Mouse (Mus musculus) ZHBTc4 (cell line): ENCODE measurements around the gene Adgrl3.

ENCODE experiments used
- DNase-seq: peaks from one replicate; pipeline ENCODE4 v3.0.0-alpha.2; 2011; ENCODE audit warnings: low read depth, low spot score

The Adgrl3 gene

DNA sequence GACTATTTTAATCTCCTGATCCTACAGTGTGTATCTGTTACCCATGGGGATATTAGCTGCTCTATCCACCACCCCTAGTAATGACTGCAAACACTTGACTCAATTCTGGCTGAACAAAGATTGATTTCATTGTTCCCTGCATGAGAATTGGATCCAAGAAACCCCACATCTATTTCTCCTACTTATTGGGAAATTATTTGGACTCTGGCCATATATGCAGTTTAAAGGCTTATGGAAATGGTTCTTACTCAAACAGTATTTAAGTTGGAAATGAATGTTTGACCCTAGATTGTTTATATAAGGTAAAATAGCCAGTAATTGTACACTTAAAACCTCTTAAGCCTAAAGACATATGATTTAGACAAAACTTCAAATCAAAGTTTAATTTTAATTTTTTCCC lies 207.3 kb downstream of the Adgrl3 start:
- DNase-seq, result no peak

GRCm38 (mm10) chr5:81248724-81249123 lies 228.8 kb downstream of the Adgrl3 start:
- no peak for DNase-seq

DNA sequence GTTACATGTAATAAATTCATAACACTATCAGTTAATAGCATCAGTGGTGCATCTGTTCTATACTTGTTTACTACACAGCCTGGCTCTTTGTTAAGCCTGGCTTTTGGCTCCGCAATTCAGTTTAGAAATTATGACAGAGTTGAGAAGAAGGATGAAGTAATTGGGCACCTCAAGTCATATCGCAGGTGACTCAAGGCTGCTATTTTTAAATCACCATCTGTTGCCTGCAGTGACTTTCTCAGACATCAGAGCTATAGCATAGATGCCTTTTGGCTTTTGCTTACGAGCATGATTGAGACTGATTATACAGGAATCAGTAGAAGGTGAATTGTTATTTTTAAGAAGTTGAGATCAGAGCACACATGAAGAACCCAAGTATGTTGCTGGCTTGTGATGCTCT lies 236.2 kb downstream of the Adgrl3 start:
- DNase-seq, result no peak

DNA sequence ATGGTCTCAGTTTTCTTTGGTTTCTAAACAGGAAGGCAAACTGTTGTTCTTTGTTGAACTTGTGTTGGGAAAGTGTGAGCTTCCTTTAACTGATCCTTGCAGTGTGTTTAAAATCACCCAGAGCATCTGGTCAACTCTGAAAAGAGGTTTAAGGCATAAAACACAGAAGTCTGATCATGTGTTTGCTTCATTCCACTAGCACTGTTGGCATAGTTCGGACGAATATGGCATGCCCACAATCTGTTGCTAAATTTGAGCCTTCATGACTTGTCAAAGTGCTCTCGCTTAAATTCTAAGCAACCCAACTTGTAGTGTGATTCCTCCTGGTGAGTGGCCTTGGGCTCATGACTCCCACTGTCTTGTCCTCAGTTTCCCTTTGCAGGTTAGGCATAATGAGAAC lies 249.8 kb downstream of the Adgrl3 start:
- DNase-seq, result no peak

- no peak for DNase-seq
Measured at GRCm38 (mm10) chr5:81275346-81276047, 255.6 kb downstream of the Adgrl3 start.

DNA sequence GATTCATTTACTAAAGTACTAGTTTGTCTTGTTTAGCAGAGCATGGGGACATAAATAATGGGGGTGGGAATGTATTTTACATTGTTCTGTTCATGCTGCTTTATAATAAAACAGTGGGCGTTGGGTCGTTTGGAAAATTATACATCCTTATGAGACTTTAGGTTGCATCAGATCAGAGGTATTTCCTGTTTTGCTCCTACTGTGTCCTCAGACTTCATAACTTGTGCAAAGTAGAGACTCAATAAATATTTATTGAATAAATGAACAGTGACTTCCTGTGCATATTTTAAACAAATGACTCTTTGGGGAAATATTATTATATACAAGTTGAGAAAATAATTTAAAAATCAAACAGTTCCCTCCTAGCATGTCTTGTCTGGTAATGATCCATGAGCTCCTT lies 259.3 kb downstream of the Adgrl3 start:
- DNase-seq, result no peak

- no peak for DNase-seq
Measured at GRCm38 (mm10) chr5:81285643-81286042, 265.7 kb downstream of the Adgrl3 start.

DNA sequence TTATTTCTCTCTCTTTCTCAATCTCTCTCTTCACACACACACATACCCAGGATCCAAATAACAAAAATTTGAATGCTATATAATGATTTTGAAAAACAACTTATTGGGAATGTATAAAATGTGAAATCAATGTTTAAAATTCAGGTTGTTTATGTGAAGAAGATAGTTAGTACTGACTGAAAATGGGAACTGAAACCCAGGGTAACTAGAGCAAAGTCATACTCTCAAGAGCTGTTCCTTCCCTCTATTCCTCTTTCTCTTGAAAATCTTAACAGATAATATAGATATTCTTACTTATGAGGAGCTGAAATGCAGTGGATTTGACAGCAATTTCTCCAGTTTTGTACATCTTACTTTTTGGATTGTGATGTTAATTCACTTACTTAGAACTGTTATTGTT lies 281.9 kb downstream of the Adgrl3 start:
- DNase-seq, result no peak

DNA sequence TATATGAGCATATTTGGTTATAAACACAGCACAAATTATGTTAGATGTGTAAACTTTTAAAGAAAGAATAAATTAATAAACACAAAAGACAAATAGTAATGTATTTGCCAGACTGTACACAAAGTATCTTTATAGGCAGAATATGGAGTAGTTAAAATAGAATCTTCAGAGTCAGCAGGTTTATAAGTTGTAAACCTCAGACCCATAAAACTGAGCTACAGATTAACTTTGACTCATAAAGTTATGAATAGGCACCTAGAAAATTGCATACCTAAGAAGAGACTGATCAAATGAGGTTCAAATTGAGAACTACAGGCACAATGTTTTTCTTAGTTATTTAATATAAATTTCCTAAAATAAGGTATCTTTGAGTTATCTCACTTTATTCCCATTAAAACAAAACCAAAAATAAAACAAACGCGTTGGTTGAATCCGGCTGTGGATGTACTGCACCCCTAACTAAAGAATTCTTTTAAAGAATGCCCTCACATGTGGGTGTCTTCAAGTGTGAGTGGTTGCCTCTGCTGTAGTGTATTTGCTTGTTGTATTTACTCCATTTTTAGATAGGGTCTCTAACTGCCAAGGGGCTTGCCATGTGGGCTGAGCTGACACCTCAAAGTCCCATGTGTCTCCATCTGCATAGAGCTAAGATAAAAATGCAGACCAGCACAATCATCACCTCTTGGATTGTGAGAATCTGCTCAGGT lies 297.6 kb downstream of the Adgrl3 start:
- DNase-seq, result no peak

GRCm38 (mm10) chr5:81321276-81321934 lies 301.5 kb downstream of the Adgrl3 start:
- no peak for DNase-seq

GRCm38 (mm10) chr5:81322064-81322463 lies 302.1 kb downstream of the Adgrl3 start:
- no peak for DNase-seq

GRCm38 (mm10) chr5:81326916-81327315 lies 307.0 kb downstream of the Adgrl3 start:
- no peak for DNase-seq

DNA sequence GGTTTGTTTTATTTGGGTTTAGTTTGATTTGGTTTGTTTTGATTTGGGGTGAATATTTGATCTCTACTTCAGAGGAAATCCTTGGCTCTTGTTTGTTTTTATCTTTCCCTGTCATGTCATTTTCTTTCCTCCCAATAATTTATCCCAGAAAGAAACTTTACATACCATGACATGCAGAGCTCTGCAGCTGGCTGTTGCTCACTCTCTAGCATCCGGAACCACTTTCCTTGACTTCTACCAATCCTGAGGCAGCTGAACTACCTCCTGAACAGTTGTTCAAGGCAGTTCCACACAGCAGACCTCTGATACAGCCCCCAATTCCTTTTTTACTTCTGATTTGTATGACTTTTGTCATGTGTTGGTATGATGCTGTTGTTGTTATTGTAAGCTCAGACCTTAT lies 307.5 kb downstream of the Adgrl3 start:
- no peak for DNase-seq

GRCm38 (mm10) chr5:81329571-81329971 lies 309.6 kb downstream of the Adgrl3 start:
- DNase-seq, result peak; percentile 58

DNA sequence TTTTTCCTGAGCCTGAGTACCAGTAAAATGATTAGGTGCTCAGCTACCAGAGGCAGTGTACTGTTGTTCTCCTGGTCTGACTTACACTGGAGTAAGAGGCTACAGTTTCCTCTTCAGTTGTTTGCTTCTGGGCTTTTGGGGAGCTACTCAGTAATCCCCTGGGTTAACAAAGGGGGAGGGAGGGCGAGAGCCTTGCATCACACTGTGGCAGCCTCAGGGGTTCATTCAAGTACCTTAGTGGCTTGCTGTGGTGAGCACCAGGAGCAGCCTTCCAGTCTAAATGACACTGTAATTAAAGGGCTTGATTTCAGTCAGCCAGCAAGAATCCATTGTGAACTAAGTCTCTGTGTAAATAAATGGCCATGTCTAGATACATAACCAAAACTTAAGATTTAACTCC lies 324.4 kb downstream of the Adgrl3 start:
- DNase-seq, result no peak

DNA sequence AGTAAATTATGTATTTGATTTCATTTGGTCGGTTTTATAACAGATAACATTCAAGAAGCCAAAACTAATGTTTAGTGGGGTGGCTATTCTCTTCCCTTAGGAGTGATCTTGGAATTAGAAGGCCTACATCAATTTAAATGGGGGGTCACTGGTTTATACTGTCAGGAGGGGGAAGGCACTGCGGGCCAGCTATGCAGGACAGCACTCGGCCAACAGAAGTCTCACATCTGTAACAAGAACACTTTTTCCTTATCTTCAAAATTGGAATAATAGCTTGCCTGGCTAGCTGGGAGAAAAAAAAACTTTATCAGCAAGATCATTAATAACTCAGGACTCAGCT lies 325.1 kb downstream of the Adgrl3 start:
- no peak for DNase-seq

DNA sequence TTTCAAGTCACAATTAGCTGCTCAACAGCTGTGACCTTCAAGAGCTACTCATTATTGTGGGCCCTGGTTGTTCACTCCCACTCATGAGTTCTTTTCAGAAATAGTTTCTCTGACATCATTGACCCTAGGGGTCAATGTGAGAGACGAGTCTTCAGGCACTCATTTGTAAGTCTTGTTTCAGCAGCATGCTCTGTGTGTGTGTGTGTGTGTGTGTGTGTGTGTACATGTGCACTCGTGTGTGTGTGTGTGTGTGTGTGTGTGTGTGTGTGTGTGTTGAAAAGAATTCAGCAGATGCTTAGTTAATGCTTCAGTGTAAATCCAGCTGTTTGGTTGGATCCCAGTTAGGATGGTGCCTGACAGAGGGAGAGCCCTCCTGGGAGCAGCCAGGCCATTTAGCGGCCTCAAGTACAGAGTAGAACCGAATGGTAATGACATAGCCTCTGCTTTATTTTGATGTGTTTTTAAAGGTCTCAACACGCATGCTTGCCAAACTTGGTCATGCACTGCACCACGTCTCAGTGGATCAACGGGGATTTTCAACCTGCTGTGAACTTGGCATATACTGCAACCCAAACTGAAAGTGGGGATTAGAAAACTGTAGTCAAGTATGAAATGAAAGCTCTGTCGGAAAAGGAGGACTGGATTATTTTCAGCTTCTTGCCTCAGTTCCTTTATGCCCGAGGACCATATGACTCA lies 325.6 kb downstream of the Adgrl3 start:
- DNase-seq, result no peak

DNA sequence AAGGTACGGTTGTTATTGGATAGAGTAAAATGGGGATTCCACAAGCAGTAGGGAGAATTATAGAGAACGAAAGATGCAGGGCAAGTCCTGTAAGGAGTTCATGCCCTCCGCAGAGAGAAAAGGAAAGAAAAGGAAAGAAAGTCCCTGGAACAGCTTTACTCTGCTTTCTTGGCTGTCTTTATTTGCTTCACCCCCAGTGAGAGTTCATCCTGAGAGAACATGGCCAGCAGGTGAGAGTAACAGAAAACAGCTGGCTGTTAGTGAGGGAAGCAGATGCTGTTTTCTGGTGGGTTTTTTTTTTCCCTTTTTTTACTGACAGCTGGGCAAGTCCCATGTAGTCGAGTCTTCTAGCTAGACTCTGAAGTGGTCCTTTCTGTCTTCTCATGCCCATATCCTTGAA lies 327.6 kb downstream of the Adgrl3 start:
- DNase-seq, result no peak

DNA sequence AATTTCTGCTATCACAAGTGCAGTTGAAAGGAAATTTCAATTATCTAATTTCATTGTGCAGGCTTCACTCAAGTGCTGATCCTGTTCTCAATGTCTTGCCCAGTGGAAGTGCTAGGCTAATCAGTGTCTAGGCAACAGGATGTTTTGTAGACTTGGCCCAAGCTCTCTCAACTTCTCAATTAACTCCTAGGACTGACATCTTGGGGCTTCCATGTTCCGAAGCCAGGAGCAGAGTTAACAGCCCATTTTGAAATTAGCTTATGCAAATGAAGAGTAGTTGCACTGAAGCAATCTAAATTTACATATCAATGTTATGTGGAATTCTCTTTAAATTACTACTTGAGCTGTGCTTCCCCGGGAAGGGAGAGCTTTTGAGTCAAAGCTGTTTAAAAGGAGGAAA lies 339.6 kb downstream of the Adgrl3 start:
- DNase-seq, result peak; percentile 58

- DNase-seq, result no peak
Measured at GRCm38 (mm10) chr5:81364198-81364643, 344.3 kb downstream of the Adgrl3 start.

- DNase-seq, result no peak
Measured at GRCm38 (mm10) chr5:81365250-81365649, 345.3 kb downstream of the Adgrl3 start.

DNA sequence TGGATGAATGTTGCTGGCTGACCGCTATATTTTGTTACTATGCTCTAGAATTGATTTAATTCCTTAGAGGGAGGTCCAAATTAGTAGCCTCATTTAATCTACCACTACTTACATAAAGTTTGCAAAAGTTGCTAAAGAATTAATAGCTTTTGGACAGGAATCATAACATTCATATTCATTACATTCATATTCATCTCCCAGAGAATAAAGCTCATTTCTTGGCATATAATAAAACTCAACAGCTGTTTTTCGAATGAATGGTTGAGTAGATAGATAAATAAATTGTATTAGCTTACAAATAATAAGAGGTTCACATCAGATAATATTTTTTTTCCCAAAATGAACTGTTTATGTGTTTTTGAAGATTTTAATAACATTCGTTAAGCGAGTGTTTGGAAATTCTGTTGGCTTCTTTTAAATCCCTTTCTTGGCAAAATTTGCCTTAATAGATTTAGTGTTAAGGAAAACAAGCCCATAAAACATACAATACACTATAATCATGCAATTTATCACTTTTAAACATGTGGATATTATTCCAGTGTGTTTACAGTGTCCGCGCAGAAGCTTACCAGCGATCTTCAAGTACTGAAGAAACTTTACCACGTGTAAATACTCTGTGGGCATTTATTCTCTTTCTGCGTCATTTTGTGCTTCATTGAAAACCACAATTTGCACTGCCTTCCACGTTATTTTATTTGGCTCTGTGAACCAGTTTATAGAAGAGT lies 350.4 kb downstream of the Adgrl3 start:
- DNase-seq, result no peak
